Mouse (Mus musculus): ENCODE data around the gene Gm14085.
A peak's percentile ranks its signal among the peaks of the same experiment; 100 is the strongest.

Gene Gm14085

GRCm38 (mm10) chr2:122561221-122561620, 76.5 kb downstream of the Gm14085 start:
- DNase-seq (ENCODE audit: low spot score in 2 of 2), result peak; percentile 12 to 31

- DNase-seq (ENCODE audit: low spot score in 2 of 2), result no peak
Observed at GRCm38 (mm10) chr2:122562251-122562650, 77.5 kb downstream of the Gm14085 start.

GRCm38 (mm10) chr2:122569439-122569838, 84.7 kb downstream of the Gm14085 start:
- DNase-seq (ENCODE audit: low spot score in 2 of 2), result peak; percentile 40 to 59

- DNase-seq (ENCODE audit: low spot score in 2 of 2), result no peak
Observed at GRCm38 (mm10) chr2:122570430-122570829, 85.7 kb downstream of the Gm14085 start.

- no peak for DNase-seq (ENCODE audit: low spot score in 2 of 2)
Observed at GRCm38 (mm10) chr2:122571326-122571725, 86.6 kb downstream of the Gm14085 start.

- no peak for DNase-seq (ENCODE audit: low spot score in 2 of 2)
Observed at GRCm38 (mm10) chr2:122572438-122572837, 87.7 kb downstream of the Gm14085 start.

- DNase-seq (ENCODE audit: low spot score in 2 of 2), result no peak
Observed at GRCm38 (mm10) chr2:122575470-122575869, 90.7 kb downstream of the Gm14085 start.

- DNase-seq (ENCODE audit: low spot score in 2 of 2), result no peak
Observed at GRCm38 (mm10) chr2:122576295-122576694, 91.6 kb downstream of the Gm14085 start.

GRCm38 (mm10) chr2:122577316-122577715, 92.6 kb downstream of the Gm14085 start:
- DNase-seq (ENCODE audit: low spot score in 2 of 2), result no peak
